Mouse (Mus musculus): Measurements from ENCODE around the gene Rpl15. TPM values are rescaled to one million over a fixed set of nuclear protein-coding genes. Genes with fewer than 3 reads are reported as not detected.
"Not testable (repeated sequence)": the region's sequence is repeated elsewhere in the genome, so short reads cannot be mapped to it uniquely, and the experiment has no call there.

Gene Rpl15
- total RNA-seq, 2 experiments from 2014 or later, result 921 to 934 TPM

DNA sequence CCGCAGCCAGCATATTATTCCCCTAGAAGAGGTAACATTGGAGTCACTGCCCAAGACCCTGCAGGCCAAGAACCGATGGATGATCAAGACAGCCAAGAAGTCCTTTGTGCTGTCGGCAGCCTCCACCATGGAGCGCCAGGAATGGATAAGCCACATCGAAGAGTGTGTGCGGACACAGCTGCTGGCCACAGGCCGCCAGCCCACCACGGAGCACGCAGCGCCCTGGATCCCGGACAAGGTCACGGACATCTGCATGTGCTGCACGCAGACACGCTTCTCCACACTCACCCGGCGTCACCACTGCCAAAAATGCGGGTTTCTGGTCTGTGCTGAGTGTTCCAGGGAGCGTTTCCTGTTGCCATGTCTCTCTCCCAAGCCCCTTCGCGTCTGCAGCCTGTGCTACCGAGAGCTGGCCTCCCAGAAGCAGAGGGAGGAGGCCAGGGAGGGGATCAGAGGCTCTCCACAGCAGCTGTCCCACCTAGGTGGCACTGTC lies 28.5 kb downstream of the Rpl15 start:
- no peak for DNase-seq

DNA sequence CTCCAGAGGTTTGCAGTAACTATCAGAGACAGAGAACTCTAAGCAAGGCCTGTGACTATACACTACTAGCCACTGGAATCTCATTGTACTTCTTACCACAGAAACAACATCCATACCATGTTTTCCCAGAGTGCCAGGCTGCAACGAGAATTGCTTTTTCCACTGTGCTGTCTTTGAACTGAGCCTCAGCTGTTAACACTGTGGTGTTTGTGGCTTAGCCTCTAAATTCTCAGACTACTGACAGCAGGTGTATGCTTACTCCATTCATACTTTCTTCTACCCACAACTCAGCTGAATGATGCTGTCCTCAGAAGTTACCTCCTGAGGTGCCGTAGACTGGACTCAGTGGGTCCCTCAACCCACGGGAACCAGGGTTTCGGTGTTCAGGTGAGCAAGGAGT lies 29.4 kb downstream of the Rpl15 start:
- DNase-seq, result no peak

DNA sequence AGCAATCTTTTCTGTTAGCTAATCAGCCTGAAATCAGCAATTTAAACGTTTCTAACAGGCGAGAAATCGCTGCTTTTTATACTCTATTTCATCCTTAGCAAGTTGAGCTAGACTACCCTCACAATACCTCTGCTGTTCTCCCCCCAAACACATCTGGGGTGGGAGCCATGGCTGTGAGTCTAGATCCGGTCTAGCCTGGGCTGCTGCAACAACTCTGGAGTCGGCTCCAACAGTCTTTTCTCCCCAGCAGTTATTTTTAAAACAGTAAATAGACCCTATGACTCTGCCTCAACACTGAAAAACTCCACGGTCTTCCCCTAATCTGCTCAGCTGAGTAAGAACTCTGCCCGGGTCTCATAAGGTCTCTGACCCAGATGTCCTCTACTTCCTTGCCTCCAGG lies 31.1 kb downstream of the Rpl15 start:
- no peak for DNase-seq

DNA sequence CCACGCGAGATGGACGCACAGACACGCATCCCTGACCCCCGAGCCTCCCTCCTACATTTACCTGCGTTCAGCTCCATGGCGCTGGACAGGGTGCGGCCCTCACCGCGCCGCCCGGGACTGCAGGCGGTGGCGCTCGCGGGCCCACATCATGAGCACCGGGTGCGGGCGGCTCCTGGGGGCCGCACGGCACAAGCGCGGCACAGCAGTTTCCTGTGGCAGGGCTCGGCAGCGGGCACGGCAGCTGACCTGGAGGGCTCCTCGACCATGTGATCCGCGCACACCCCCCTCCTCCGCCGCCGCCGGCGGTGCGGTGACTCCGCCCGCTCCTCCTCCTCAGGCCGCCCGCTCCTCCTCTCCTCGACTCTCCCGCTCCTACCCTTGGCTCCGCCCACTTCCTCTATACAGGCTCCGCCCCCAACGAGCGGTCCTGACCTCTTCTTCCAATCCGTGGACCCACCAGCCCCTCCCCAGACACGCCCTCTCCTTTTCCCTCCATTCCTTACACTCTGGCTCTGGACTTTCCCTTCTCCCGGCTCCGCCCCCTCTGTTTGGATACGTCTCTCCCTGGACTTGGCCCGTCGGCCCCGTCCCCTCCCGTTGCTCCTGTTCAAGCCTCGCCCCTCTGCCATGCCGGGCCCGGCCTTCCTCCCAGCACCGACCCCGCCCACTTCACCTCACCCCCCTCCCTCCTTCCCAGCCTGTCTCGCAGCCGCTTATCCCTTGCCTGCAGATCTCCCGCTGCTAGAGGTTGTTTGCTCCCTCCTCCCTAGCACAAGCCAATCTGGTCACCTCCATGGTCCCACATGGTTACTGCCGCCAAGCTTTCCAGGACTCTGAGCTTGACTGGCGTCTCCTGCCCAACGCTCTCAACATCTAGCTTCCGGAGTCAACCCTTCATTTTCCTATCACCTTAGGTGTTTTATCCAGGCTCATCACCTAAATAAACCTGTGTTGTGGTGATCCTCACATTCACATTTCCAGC lies 32.1 kb downstream of the Rpl15 start, which contains the start of gene Nr1d2:
Nr1d2 (minus strand) TSS at position 378 of the 982 bp plus-strand sequence.
- peak; percentile 98 for DNase-seq

DNA sequence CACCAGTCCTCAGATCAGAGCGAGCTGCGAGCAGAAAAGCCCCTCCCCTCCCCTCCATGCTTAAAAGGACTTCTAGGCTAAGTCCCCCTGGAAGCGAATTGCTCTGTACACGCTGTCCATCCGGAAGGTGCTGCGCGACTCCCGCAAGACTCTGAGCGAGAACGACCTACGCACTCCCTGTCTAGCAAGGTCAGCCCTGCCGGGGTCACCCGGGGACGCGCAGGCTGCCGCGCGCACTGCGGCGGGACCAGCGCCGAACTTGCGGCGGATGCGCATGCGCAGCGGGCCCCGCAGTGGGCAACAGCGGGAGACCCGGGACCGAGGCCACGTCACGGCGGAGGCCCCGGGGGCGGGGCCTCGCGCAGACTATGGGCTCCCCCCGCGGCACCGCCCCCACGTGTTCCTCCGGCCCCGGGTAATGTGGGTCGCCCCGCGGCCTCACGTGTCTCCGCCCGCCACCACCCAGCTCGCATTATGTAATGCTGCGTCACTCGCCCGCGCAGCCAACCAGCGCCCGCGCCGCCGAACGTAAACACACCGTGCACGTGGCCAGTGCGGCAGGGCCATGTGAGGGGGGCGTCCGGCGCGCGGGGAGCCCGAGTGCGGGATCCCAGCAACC lies 33.0 kb downstream of the Rpl15 start:
- DNase-seq, result peak; percentile 98

DNA sequence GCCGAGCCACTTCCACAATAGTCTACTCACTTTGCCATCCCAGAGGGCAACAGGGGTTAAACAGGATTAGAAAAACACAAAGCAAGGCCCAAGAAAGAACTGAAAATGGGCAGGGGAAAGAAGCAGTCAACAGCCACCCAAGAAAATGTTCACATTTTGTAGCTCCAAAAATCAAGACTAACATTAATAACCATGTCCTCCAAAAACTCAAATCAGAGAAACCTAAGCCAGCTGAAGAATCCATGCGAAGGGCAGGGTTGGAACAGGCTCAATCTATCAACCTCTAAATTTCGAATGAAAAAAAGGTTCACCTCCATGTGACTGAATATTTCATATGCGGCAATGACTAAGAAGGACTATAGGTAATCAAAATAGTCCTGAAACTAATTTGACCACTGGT lies 33.8 kb downstream of the Rpl15 start:
- DNase-seq, result no peak

DNA sequence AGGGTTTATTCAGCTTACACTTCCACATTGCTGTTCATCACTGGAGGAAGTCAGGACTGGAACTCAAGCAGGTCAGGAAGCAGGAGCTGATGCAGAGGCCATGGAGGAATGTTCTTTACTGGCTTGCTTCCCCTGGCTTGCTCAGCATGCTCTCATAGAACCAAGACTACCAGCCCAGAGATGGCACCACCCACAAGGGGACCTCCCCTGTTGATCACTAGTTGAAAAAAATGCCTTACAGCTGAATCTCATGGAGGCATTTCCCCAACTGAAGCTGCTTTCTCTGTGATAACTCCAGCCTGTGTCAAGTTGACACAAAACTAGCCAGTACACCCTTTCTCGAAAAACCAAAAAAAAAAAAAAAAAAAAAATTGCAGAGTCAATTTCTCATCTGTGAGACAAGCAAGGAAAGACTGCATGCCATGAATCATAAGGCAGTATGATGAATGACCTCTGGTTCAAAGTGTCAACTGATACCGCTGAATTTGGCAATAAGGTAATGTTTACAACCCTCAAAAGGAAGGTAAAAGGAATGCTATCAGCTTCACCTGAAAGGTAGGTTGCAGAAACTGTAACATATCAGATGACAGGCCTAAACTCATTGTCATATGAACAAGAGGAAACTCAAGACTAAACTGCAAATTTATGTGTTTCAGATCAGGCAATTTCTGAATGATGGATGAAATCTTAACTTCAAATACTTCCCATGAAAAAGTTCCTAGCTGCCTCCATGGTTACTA lies 34.5 kb downstream of the Rpl15 start:
- DNase-seq, result not testable (repeated sequence)

DNA sequence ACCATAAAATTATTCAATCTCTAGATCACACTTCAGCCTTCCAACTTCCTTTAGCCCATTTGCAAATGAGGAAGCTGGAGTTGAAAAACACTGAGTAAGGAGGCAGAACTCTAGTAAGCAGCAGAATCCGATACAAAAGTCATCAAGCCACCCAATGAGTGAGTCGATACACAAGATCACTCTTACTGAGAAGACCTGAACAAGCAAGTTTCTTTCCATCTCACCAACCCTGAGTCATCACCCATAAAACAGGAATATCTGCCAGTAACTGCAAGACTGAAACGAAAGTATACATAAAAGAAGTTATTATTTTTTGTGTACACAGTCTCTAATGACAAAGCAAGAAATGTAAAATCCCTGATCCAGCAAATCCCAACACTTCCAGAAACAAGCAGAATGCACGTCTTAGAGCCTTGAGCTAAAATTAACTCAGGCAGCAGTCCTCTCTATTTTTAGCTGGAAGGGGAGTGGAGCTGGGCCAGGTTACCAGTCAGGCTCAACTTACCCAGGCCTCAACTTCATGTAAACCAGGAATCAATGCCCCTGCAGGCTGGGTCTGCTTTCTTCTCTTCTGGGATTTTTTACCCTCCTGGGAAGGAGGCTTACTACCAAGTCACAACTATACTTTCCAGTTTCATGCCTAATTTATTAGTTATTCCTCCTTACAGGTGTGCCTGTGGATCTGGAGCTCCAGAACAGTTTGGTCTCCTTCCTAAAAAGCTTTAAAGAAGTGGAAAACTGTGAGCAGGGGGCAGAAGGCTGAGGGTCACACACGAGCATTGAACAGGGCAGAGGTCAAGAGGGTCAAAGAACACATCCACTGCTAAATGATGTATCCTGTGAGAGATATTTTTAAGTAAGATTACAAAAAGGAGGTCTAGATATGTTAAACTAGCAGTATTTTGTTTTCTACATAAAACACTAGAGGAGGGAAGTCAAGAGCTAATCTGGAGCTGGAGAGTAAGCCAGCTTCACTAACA lies 36.9 kb downstream of the Rpl15 start:
- peak; percentile 30 for DNase-seq

DNA sequence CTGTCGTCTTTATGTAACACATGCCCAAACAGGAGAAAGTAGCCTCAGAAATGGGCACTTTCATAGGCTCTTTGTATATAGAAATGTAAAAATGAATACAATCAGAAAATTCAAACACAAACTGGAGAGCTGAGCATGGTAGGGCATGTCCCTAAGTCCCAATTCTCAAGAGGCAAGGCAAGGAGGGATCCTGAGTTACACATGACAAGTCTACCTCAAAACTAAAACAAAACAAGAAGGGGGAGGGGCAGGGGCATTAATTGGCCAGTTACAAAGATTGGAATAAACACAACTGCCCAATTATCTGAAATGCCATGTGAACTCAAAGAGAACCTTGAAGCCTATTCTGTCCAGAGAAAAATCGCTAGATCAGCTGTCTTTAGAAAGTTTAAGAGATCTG lies 38.1 kb downstream of the Rpl15 start:
- no peak for DNase-seq

DNA sequence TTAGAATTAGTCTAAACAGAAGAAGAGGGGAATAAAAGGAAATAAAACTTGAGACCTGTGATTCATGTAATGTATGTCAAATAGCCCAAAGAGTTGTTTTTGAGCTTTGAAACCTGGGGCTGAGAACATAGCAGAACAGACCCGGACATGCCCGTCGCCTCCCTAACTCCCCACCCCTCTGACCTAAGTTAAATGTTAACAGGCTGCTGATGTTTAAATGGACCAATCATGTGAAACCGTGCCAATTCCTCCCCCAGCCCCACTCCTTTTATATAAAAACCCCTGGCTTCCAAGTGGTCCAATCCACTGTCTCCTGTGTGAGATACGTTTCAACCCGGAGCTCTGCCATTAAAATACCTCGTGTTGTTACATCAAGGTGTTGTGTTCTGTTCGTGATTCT lies 39.3 kb downstream of the Rpl15 start:
- not testable (repeated sequence) for DNase-seq

DNA sequence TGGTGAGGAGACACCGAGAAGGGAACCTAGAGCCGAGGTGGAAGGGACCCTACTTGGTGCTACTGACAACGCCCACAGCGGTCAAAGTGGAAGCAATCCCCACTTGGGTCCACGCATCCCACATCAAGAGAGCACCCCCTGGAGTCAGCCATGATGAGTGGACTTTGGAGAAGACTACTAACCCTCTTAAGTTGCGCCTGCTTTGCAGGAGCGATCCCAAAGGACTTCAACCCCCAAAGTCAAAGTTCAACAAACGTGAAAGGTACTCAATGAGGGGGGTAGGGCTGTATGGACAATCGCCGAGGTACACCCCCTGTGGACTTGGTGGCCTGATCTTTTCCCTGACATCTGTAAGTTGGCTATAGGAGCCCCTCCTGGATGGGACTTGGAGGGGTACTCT lies 41.4 kb downstream of the Rpl15 start:
- DNase-seq, result not testable (repeated sequence)

DNA sequence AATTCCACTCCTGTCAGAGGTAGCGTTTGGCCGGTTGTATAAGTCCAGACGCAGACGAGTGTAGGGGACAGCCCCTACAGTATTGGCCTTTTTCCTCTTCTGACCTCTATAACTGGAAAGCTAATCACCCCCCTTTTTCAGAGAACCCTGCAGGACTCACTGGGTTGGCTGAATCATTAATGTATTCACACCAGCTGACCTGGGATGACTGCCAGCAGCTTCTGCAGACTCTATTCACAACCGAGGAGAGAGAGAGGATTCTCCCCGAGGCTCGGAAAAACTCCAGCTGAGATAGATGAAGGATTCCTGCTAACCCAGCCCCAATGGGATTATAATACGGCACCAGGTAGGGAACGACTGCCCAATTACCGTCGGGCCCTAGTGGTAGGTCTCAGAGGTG lies 45.0 kb downstream of the Rpl15 start:
- DNase-seq, result not testable (repeated sequence)

DNA sequence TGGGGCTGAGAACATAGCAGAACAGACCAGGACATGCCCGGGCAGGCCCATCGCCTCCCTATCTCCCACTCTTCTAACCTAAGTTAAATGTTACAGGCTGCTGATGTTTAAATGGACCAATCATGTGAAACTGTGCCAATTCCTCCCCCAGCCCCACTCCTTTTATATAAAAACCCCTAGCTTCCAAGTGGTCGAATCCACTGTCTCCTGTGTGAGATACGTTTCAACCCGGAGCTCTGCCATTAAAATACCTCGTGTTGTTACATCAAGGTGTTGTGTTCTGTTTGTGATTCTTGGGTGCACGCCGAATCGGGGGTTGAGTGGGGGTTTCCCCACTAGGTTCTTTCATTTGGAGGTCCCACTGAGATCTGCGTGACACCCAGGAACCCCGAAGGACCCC lies 45.8 kb downstream of the Rpl15 start:
- not testable (repeated sequence) for DNase-seq

DNA sequence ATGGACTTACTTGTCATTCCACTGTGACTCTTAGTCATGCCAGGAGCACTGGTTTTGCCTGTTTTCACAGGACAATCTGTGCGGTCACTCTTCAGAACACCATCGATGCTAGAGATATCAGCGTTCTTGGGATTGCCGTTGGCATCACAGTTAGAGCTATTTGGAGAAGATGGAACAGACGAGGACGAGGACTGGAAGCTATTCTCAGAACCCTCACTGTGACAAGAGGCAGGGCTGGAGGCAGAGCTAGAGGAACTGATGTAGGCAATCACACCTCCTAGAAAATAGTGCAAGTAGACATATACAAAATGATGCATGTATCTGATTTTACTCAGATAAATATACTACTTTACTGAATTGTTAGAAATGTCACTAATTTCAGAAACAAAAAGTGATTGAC lies 49.2 kb downstream of the Rpl15 start:
- DNase-seq, result no peak

Other genes with a start within 250 kb of the Rpl15 start
- 10 to 100 TPM; 58.4 to 60.2 TPM for gene Nr1d2, start 32.3 kb downstream of the Rpl15 start, total RNA-seq (2021)
- gene Nkiras1, start 255 bp downstream of the Rpl15 start, total RNA-seq (2021), result 10 to 100 TPM; 38.4 to 40.6 TPM
- 100 to 1,000 TPM; 113 to 129 TPM for gene Ube2e1, start 60.5 kb upstream of the Rpl15 start, total RNA-seq (2021)